In genomic region chr13:46418141-46418601, GRCm38 (mm10) we compare ENCODE assay signal across 8 mouse cellular contexts. TPM values are rescaled to one million over a fixed set of nuclear protein-coding genes. Genes with fewer than 3 reads are reported as not detected.
DNase-seq lines count a peak whose midpoint lies in the region; ATAC-seq lines count a peak whose summit lies in the region.

Rbm24 (plus strand) TSS chr13:46418434.

- intact Hi-C loops in heart, postnatal 10 days (cut with DNase I), result loop anchor here (5.0 kb wide), 1 partner anchor 249 kb away; the partner anchor contains the start of gene Fam8a1

- peak within 1 kb of the TSS; percentile 81 for H3K9ac ChIP-seq in forebrain, embryonic 14.5 days (ENCODE audit: low read length)

- peak; percentile 55 for DNase-seq in WW6 (ENCODE audit: low read depth, low spot score)
- peak; percentile 66 for DNase-seq in forebrain, embryonic 14.5 days (ENCODE audit: low spot score)
- peak; percentile 81 to 85 for DNase-seq in heart, postnatal 10 days
- peak in 1 of 2 experiments; percentile 22 for DNase-seq in left cerebral cortex, adult 8-10 months (ENCODE audit: low spot score in 2 of 2)
- DNase-seq in lung, postnatal 4 days, result peak; percentile 54 to 69
- DNase-seq in spleen, postnatal 10 days (ENCODE audit: low spot score in 2 of 2), result peak; percentile 18 to 46
- DNase-seq in adipocyte (ENCODE audit: low spot score), result no peak

- peak; percentile 73 for ATAC-seq in forebrain, embryonic 14.5 days

- H3K4me3 ChIP-seq in brown adipose tissue, adult 24 weeks (ENCODE audit: insufficient read depth, low read depth, low read length), result peak within 1 kb of the TSS; percentile 58
- H3K4me3 ChIP-seq in forebrain, embryonic 14.5 days (ENCODE audit: low read depth, low read length), result peak within 1 kb of the TSS; percentile 59

- H3K36me3 ChIP-seq in forebrain, embryonic 14.5 days (ENCODE audit: control insufficient read depth, insufficient read depth, low read length), result no peaks in the 10 kb centered on the region

- H3K27me3 ChIP-seq in forebrain, embryonic 14.5 days (replicated peaks; ENCODE audit: control insufficient read depth, insufficient read depth, low read length), result no peaks in the 10 kb centered on the region

- H3K9me3 ChIP-seq in forebrain, embryonic 14.5 days (replicated peaks; ENCODE audit: control insufficient read depth, low read length), result no peaks in the 10 kb centered on the region

- peak within 1 kb of the TSS; percentile 94 for H3K4me2 ChIP-seq in forebrain, embryonic 14.5 days (ENCODE audit: low read length)

- under 1% methylated on average over 36 of the region's 41 CpGs for WGBS in forebrain, embryonic 14.5 days

- no peaks in the 10 kb centered on the region for H3K4me1 ChIP-seq in brown adipose tissue, adult 24 weeks (ENCODE audit: control insufficient read depth, insufficient read depth, insufficient read length, low read length)
- H3K4me1 ChIP-seq in forebrain, embryonic 14.5 days (ENCODE audit: control insufficient read depth, insufficient read depth, low read length), result no peaks in the 10 kb centered on the region

- H3K27ac ChIP-seq in brown adipose tissue, adult 24 weeks (replicated peaks; ENCODE audit: low read depth, low read length), result no peak within 1 kb of the TSS
- H3K27ac ChIP-seq in forebrain, embryonic 14.5 days (ENCODE audit: low read depth, low read length), result peak within 1 kb of the TSS; percentile 55; the same call in 1 of the 2 replicates

RNA-seq across cellular contexts. Expression of gene Rbm24, which starts in this region (rescaled TPM):
- 1.3 and 3.7 TPM in 2 replicates for polyA plus RNA-seq in brown adipose tissue, adult 24 weeks (2012; ENCODE audit: insufficient read depth, insufficient read length, missing spikeins)
- 7.6 and 7.7 TPM in 2 replicates for polyA plus RNA-seq in forebrain, embryonic 14.5 days (2014; fragmentation: Nextera tagmentation; extraction: Ambion mirVana)
- total RNA-seq in heart, postnatal 10 days (2021), result 100 to 1,000 TPM; 225 to 282 TPM
- 10 to 100 TPM; 19.2 to 24.5 (median 22.4) TPM for total RNA-seq in left cerebral cortex, adult 8-10 months (2022)

Comparison
In these comparisons a context has a peak if more than half of its experiments do, and no peak if none do; other contexts are left out.
1. RNA of gene Rbm24 (total RNA-seq): 225 to 282 TPM in heart, postnatal 10 days; 19.2 to 24.5 TPM in left cerebral cortex, adult 8-10 months; every median in the first group is over 4 times any median in the second.